Mouse (Mus musculus) CH12.LX (cell line): ENCODE data around the gene Rnf10. TPM values are rescaled to one million over a fixed set of nuclear protein-coding genes. Genes with fewer than 3 reads are reported as not detected.

Source experiments
- DNase-seq: peaks from one replicate; pipeline ENCODE4 v3.0.0-alpha.2; 2013; ENCODE audit errors: extremely low read depth
- H3K27ac ChIP-seq: 2 replicates; pipeline ENCODE4 v1.5.1; 2012; ENCODE audit warnings: low read depth, mild to moderate bottlenecking, control low read depth, moderate library complexity; ENCODE audit not compliant: insufficient read depth
- H3K27me3 ChIP-seq: replicated peaks from 2 replicates; pipeline ENCODE3; 2012; ENCODE audit warnings: inconsistent platforms
- H3K36me3 ChIP-seq, 2 experiments: replicated peaks in 1 of 2; 2 replicates each; pipeline versions ENCODE3 to v1.6.1; 2012; ENCODE audit warnings: inconsistent platforms in 1 of 2, low read length in 1 of 2, mild to moderate bottlenecking in 1 of 2, mixed read lengths in 1 of 2, moderate library complexity in 1 of 2; ENCODE audit not compliant: control insufficient read depth in 1 of 2, insufficient read depth in 1 of 2
- H3K4me1 ChIP-seq, 2 experiments: 2 replicates each; pipeline ENCODE4 v1.6.1; 2012; ENCODE audit warnings: inconsistent platforms in 1 of 2, moderate library complexity in 1 of 2; ENCODE audit not compliant: insufficient read depth in 2 of 2, control insufficient read depth in 1 of 2
- H3K4me2 ChIP-seq: 2 replicates; pipeline ENCODE4 v1.6.1; 2012; ENCODE audit warnings: low read depth, mild to moderate bottlenecking, control low read depth; ENCODE audit not compliant: poor library complexity, insufficient read depth, severe bottlenecking
- H3K4me3 ChIP-seq, 3 experiments: fragments of 150-350 bp in 1 of 3; sonication (generic) in 1 of 3; replicated peaks in 1 of 3; 2 replicates each; pipeline versions ENCODE3 to v1.5.1; 2011 to 2012; ENCODE audit warnings: low read depth in 2 of 3, low read length in 2 of 3, mild to moderate bottlenecking in 2 of 3, moderate library complexity in 2 of 3, control low read depth in 1 of 3, improper control_type of control experiment in 1 of 3, inconsistent platforms in 1 of 3, mixed read lengths in 1 of 3; ENCODE audit not compliant: poor library complexity in 1 of 3
- H3K79me2 ChIP-seq: replicated peaks from 2 replicates; pipeline ENCODE4 v1.6.1; 2012; ENCODE audit warnings: mild to moderate bottlenecking, moderate library complexity; ENCODE audit not compliant: control insufficient read depth, poor library complexity, insufficient read depth, severe bottlenecking; ENCODE audit errors: extremely low read depth
- H3K9ac ChIP-seq: 2 replicates; pipeline ENCODE4 v1.6.1; 2012; ENCODE audit warnings: low read depth, mild to moderate bottlenecking, control low read depth, moderate library complexity; ENCODE audit not compliant: insufficient read depth
- H3K9me3 ChIP-seq: replicated peaks from 2 replicates; pipeline ENCODE3; 2012; ENCODE audit warnings: low read length, inconsistent platforms, mixed read lengths
- CHD2 ChIP-seq: IDR thresholded peaks from 2 replicates; pipeline ENCODE4 v1.6.1; 2011; ENCODE audit warnings: low read length, improper control_type of control experiment
- CTCF ChIP-seq, 2 experiments: IDR thresholded peaks in 1 of 2; conservative IDR thresholded peaks in 1 of 2; 2 replicates each; pipeline ENCODE4 v1.5.1; 2011 to 2012; ENCODE audit warnings: low read depth in 2 of 2, low read length in 2 of 2, improper control_type of control experiment in 1 of 2, inconsistent platforms in 1 of 2, mild to moderate bottlenecking in 1 of 2, moderate library complexity in 1 of 2
- ELF1 ChIP-seq: IDR thresholded peaks from 2 replicates; pipeline ENCODE4 v1.6.1; 2014; ENCODE audit warnings: low read depth, mild to moderate bottlenecking, inconsistent platforms, low read length, improper control_type of control experiment
- ETS1 ChIP-seq: conservative IDR thresholded peaks from 2 replicates; pipeline ENCODE4 v1.6.1; 2012; ENCODE audit warnings: low read depth, mild to moderate bottlenecking, inconsistent platforms, low read length, improper control_type of control experiment, moderate library complexity
- HCFC1 ChIP-seq: IDR thresholded peaks from 2 replicates; pipeline ENCODE4 v1.6.1; 2012; ENCODE audit warnings: low read depth, mild to moderate bottlenecking, inconsistent platforms, low read length, improper control_type of control experiment
- MAX ChIP-seq: IDR thresholded peaks from 2 replicates; pipeline ENCODE4 v1.6.1; 2011; ENCODE audit warnings: low read length, improper control_type of control experiment
- MEF2A ChIP-seq: IDR thresholded peaks from 2 replicates; pipeline ENCODE4 v1.6.1; 2014; ENCODE audit warnings: low read depth, mild to moderate bottlenecking, inconsistent platforms, low read length, improper control_type of control experiment, borderline replicate concordance
- MXI1 ChIP-seq: IDR thresholded peaks from 2 replicates; pipeline ENCODE4 v1.6.1; 2011; ENCODE audit warnings: mild to moderate bottlenecking, low read depth, low read length, improper control_type of control experiment
- MYC ChIP-seq: IDR thresholded peaks from 2 replicates; pipeline ENCODE4 v1.6.1; 2011; ENCODE audit warnings: low read depth, mild to moderate bottlenecking, improper control_type of control experiment, low read length
- NRF1 ChIP-seq: IDR thresholded peaks from 2 replicates; pipeline ENCODE4 v1.6.1; 2014; ENCODE audit warnings: low read depth, mild to moderate bottlenecking, inconsistent platforms, low read length, improper control_type of control experiment, moderate library complexity
- RAD21 ChIP-seq: IDR thresholded peaks from 2 replicates; pipeline ENCODE4 v1.6.1; 2011; ENCODE audit warnings: low read depth, mild to moderate bottlenecking, low read length, improper control_type of control experiment, moderate library complexity
- RCOR1 ChIP-seq: conservative IDR thresholded peaks from 2 replicates; pipeline ENCODE4 v1.6.1; 2012; ENCODE audit warnings: low read depth, mild to moderate bottlenecking, inconsistent platforms, low read length, improper control_type of control experiment
- TCF12 ChIP-seq: IDR thresholded peaks from 2 replicates; pipeline ENCODE4 v1.6.1; 2014; ENCODE audit warnings: low read depth, mild to moderate bottlenecking, inconsistent platforms, low read length, improper control_type of control experiment
- dilution Hi-C: fragments of 300-500 bp; cut with MboI; formaldehyde crosslinking; loops from 2 replicates; pipeline ENCODE4 v1.14.3; 2020; ENCODE audit warnings: low sequenced_read_pairs; ENCODE audit not compliant: extremely low pct_unique_long_range_greater_than_20kb, extremely low pct_ligation_motif_present
- in situ Hi-C: fragments of 300-500 bp; cut with MboI; formaldehyde crosslinking; loops from 3 replicates; pipeline ENCODE4 v1.14.3; 2019; ENCODE audit warnings: low sequenced_read_pairs, low pct_ligation_motif_present, low pct_unique_long_range_greater_than_20kb, mixed read lengths
- polyA plus RNA-seq: library from polyadenylated mRNA; unstranded; fragments of >175 nt; gene quantifications from 2 replicates; pipeline ENCODE4 v1.2.1, GENCODE M21; 2012; ENCODE audit warnings: low read depth; ENCODE audit not compliant: insufficient read length
- total RNA-seq, 2 experiments: library from RNA; depleted of rRNA; stranded (reverse); fragments of 300-350 nt in 1 of 2; fragments of >200 nt in 1 of 2; gene quantifications; 2 replicates each; pipeline ENCODE4 v1.2.3; 2012 to 2014

The Rnf10 gene
- total and polyA plus RNA-seq, 3 experiments, result 38.5 to 187 (median 63.6) TPM

DNA sequence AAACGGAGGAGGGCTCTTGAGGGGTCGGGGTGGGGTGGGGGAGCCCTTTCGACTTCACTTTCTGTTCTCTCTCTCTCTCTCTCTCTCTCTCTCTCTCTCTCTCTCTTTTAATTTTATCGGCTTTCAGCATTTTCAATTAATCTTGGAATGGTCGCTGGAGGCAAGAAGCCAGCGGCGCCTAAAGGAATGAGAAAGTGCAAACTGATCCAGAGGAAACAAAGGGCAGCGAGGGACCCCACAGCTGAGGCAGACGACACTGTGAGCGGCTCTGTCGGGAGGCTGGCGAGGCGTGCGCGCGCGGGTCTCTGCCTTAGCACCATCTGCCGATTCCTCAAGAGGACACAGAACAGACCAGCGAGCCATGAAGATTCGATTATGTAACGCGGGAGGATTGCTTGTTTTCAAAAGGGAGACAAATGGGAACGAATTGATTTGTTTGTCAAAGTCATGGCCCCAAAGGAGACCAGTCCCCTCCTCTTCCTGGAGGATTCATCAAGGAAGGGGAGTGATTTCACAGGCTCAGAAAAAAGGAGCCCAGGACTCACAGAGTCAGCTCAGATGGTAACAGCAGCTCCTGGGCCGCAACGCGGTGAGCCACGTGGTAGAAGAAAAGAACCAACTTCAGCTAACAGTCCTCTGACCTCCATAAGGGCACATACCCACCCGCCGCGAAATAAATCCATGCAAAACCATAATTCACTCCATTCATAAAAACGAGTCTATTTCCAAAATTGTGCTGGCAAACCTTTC is 68.0 kb downstream of the Rnf10 start:
- in situ Hi-C loops (no loop called here), dilution Hi-C loops (no loop called here)
- H3K9ac ChIP-seq, result 0 out of 2 replicates have a peak overlapping the region, but pooled peaks have one; percentile 13
- TF ChIP-seq NRF1 (no peak), MAX (peak; percentile 67; the same call in 1 of the 2 replicates), MYC (0 out of 2 replicates have a peak, but pooled peaks have one; percentile 29)
- no peaks in the 10 kb centered on the region for H3K36me3 ChIP-seq
- H3K79me2 ChIP-seq, result no peaks in the 10 kb centered on the region
- H3K9me3 ChIP-seq, result no peaks in the 10 kb centered on the region
- peaks cover 2 to 3% of the 10 kb centered on the region in 2 experiments; a peak in 1 of 4 replicates for H3K4me1 ChIP-seq
- H3K27ac ChIP-seq, result no peak overlapping the region
- no peak for DNase-seq
- H3K4me3 ChIP-seq, result no peak overlapping the region
- peak overlapping the region; percentile 79 for H3K4me2 ChIP-seq
- H3K27me3 ChIP-seq, result peaks cover 3% of the 10 kb centered on the region

DNA sequence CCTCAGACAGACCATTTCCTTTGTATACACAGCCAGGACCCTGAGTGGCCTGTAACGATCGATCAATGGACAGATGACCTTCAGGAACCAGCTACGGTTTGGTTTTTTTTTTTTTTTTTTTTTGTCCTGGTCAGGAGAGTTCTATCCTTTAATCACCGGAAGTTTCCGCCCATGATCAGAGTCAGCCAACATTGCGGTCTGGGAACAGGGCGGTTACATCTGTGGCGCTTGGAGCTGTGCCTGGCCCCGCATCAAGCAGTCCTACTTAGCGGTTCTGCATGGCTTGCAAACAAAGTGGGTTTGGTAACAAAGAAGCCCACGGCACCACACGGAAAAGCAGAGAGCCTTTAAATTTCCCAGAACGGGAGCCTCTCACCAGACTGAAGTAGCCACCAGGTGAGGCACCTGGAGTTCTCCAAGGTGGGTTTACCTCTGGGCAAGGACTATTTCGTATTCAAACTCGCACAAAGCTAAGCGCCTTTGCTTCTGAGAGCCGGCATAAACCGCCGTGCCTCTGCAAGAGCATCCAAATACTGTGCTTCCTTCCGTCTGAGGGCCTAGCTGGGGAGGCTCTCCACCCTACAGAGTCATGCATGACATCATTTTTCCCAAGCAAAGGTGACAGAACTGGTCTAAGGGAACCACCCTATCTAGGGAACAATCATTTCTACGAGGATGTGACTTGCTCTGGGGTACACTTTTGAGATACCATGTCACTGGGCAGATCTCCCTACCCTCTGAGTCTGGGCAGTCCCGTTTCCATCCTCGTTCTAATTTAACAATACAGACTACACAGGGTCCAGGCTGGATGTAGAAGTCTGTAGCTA is 68.8 kb downstream of the Rnf10 start:
- Histone ChIP-seq H3K9me3 (no peaks in the 10 kb centered on the region), H3K27ac (no peak overlapping the region)
- dilution Hi-C loops, result no loop called here
- no peak for TF ChIP-seq CHD2
- TF ChIP-seq MEF2A, result no peak
- no peak for TF ChIP-seq RAD21
- TF ChIP-seq RCOR1, result no peak
- no peak for TF ChIP-seq MXI1
- TF ChIP-seq, all 38 proteins: peak for 0
- H3K4me1 ChIP-seq, result peaks cover 2 to 3% of the 10 kb centered on the region in 2 experiments; a peak in 1 of 4 replicates
- H3K79me2 ChIP-seq, result no peaks in the 10 kb centered on the region
- peak overlapping the region; percentile 79 for H3K4me2 ChIP-seq
- no peak for DNase-seq
- no peaks in the 10 kb centered on the region for H3K36me3 ChIP-seq
- H3K9ac ChIP-seq, result 0 out of 2 replicates have a peak overlapping the region, but pooled peaks have one; percentile 13
- in situ Hi-C loops, result no loop called here
- peaks cover 3% of the 10 kb centered on the region for H3K27me3 ChIP-seq
- H3K4me3 ChIP-seq, result no peak overlapping the region

DNA sequence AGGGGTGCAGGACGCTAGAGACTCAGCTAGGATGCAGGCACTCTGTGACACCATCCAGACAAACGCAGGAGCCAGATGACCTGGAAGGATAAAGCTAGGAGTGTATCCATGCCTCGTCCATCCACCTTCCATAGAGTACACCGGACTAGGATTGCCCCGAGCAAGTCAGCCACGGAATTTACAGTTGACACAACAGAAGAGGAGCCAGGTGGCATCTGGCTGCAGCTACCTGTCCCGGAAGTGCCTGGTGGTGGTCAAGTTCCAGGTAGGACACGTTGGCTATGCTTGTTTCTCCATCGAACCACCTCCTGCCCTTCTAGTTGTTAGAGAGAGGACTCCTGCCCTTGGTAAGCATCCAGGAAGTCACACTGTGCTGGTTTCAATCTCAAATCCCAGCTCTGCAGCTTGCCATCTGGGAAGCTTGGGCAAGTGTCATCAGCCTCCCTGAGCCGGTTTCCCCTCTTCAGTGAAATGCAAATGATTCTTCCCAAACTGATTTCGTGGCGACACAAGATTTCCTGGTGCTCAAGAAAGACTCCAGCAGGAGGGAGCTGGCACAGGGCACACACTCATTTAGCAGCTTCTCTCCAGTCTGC is 78.0 kb downstream of the Rnf10 start:
- H3K4me2 ChIP-seq, result peak overlapping the region; percentile 94
- no peaks in the 10 kb centered on the region for H3K79me2 ChIP-seq
- no peak for DNase-seq
- peak overlapping the region; percentile 10; the same call in 1 of the 2 replicates for H3K9ac ChIP-seq
- TF ChIP-seq MXI1 (0 out of 2 replicates have a peak, but pooled peaks have one; percentile 7), TCF12 (0 out of 2 replicates have a peak, but pooled peaks have one; percentile 7), HCFC1 (0 out of 2 replicates have a peak, but pooled peaks have one; percentile 8), ELF1 (peak; percentile 35; the same call in 1 of the 2 replicates), CTCF (conservative IDR thresholded peaks at IDR 0.05 in 1 of 2, IDR thresholded peaks at IDR 0.05 in 1 of 2; ENCODE audit: low read depth in 2 of 2, low read length in 2 of 2) (no peak), ETS1 (no peak)
- TF ChIP-seq, all 38 proteins: peak for 4
- Histone ChIP-seq H3K36me3 (no peaks in the 10 kb centered on the region), H3K4me3 (peak overlapping the region; percentile 6 to 58 (median 44)), H3K27me3 (peaks cover 63% of the 10 kb centered on the region), H3K4me1 (peaks cover 0 to 13% of the 10 kb centered on the region in 2 experiments; a peak in 2 of 4 replicates), H3K9me3 (no peaks in the 10 kb centered on the region), H3K27ac (no peak overlapping the region)
- in situ Hi-C loops, result no loop called here
- dilution Hi-C loops, result no loop called here
